Mouse (Mus musculus): Measurements from ENCODE around the gene Tet2. TPM values are rescaled to one million over a fixed set of nuclear protein-coding genes. Genes with fewer than 3 reads are reported as not detected.
A peak's percentile ranks its signal among the peaks of the same experiment; 100 is the strongest.
"Not testable (repeated sequence)": the region's sequence is repeated elsewhere in the genome, so short reads cannot be mapped to it uniquely, and the experiment has no call there.

Gene Tet2
- polyA plus RNA-seq (2016; fragmentation: Nextera tagmentation; extraction: Ambion mirVana): 11.8 and 15.5 TPM in 2 replicates

DNA sequence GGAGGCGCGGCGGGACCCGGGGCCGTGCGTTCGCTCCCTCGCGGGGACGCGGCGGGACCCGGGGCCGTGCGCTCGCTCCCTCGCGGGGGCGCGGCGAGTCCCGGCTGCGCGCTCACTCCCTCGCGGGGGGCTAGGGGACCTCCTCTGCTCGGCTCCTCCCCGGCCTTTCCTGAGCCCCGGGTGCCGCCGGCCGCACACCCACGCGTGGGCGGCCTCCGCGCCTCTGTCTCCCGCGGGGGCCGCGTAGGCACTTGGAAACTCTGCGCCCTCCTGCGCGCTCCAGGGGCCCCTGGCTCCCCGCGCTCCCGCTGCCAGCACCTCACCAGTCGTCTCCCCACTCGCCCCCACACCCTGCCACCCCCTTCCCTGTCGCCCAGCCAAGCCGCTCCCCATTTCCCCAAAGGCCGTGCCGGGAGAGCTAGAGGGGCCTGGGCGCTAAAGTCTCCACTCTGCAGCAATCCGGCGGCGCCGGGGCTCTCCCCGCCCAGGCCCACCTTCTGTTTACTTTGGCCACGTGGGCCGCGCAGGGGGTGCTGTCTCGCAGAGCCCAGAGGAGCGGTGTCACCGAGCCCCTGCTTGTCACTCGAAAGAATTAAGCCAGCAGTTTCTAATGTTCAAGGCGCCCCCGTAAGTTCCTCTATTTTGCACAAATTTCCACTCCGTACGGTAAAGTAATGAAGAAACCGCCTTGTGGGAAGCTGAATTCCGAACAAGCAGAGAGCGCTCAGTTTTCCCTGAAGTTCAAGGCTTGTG, at the start of gene Tet2:
Tet2 (minus strand) TSS at position 589 of the 753 bp plus-strand sequence.
- WGBS: under 1% methylated on average over 73 of the region's 73 CpGs
- H3K36me3 ChIP-seq: no peaks in the 10 kb centered on the region

GRCm38 (mm10) chr3:133592995-133593394, 48.1 kb upstream of the Tet2 start:
- not testable (repeated sequence) for H3K4me3 ChIP-seq; H3K27ac ChIP-seq; H3K27me3 ChIP-seq (ENCODE audit: insufficient read depth, poor library complexity, severe bottlenecking); H3K36me3 ChIP-seq; H3K4me1 ChIP-seq; DNase-seq (ENCODE audit: low spot score); H3K9me3 ChIP-seq
- WGBS: 61% methylated on average over 2 of the region's 2 CpGs

More for the DNA sequence above, at the start of gene Tet2:
- no peaks in the 10 kb centered on the region for H3K27me3 ChIP-seq (ENCODE audit: insufficient read depth, poor library complexity, severe bottlenecking)
- no peaks in the 10 kb centered on the region for H3K9me3 ChIP-seq
- H3K4me3 ChIP-seq: peak within 1 kb of the TSS; percentile 88
- DNase-seq (ENCODE audit: low spot score): peak; percentile 79
- H3K27ac ChIP-seq: peak within 1 kb of the TSS; percentile 95
- no peaks in the 10 kb centered on the region for H3K4me1 ChIP-seq

- no peaks in the 10 kb centered on the region for H3K36me3 ChIP-seq
- WGBS: 82% methylated on average over 7 of the region's 7 CpGs
- H3K4me3 ChIP-seq: no peak overlapping the region
- no peaks in the 10 kb centered on the region for H3K27me3 ChIP-seq (ENCODE audit: insufficient read depth, poor library complexity, severe bottlenecking)
- no peak overlapping the region for H3K27ac ChIP-seq
- no peaks in the 10 kb centered on the region for H3K9me3 ChIP-seq
- DNase-seq (ENCODE audit: low spot score): peak; percentile 31
- H3K4me1 ChIP-seq: no peaks in the 10 kb centered on the region
Measured at GRCm38 (mm10) chr3:133590506-133591152, 45.7 kb upstream of the Tet2 start.

DNA sequence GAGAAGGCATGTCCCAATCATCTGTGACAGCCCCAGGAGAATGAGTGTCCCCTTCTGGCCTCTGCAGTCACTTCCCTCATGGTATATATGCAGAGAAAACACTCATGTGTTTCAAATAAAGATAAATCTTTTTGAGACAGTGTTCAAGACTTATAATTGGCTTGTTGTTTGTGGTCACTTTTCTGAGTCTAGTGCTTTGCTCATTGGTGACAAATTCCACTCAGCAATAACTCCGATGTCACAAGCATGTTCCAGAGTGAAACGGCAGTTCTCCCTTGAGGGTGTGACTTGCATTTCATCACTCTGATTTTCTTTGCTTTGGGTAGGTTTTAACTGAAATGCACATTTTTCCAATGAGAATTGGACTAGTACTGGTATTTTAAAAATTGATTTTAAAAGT, 40.1 kb upstream of the Tet2 start:
- Histone ChIP-seq H3K4me3 (no peak overlapping the region), H3K36me3 (no peaks in the 10 kb centered on the region), H3K27me3 (ENCODE audit: insufficient read depth, poor library complexity, severe bottlenecking) (no peaks in the 10 kb centered on the region), H3K27ac (no peak overlapping the region), H3K4me1 (no peaks in the 10 kb centered on the region), H3K9me3 (no peaks in the 10 kb centered on the region)
- no peak for DNase-seq (ENCODE audit: low spot score)
- 75% methylated on average over 2 of the region's 2 CpGs for WGBS

DNA sequence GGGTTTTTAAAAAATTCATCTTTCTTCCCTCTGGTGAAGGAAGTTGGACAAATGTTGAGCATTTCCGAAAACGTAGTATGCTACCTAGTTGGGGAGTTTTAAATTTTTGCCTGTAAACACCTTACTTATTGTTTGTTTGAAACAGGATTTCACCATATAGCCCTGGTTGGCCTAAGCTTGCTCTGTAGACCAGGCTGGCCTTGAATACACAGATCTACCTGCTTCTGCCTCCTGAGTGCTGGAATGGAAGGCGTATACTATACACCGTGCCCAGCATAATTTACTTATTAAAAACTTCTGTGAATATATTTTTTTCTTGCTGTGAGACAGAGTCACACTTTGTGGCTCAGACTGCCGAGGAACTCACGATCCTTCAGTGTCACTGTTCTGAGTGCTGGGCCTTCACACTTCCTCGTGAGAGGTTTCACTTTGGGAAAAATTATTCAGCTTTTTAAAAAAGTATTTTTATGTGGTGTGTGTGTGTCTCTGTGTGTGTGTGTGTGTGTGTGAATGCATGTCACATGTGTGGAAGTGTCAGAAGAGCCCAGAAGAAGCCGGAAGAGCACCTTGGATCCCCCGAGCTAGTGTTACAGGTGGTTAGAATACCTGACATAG, 38.6 kb upstream of the Tet2 start:
- Histone ChIP-seq H3K36me3 (no peaks in the 10 kb centered on the region), H3K4me1 (no peaks in the 10 kb centered on the region), H3K9me3 (no peaks in the 10 kb centered on the region), H3K4me3 (no peak overlapping the region), H3K27ac (no peak overlapping the region), H3K27me3 (ENCODE audit: insufficient read depth, poor library complexity, severe bottlenecking) (no peaks in the 10 kb centered on the region)
- 87% methylated on average over 9 of the region's 9 CpGs for WGBS
- no peak for DNase-seq (ENCODE audit: low spot score)

DNA sequence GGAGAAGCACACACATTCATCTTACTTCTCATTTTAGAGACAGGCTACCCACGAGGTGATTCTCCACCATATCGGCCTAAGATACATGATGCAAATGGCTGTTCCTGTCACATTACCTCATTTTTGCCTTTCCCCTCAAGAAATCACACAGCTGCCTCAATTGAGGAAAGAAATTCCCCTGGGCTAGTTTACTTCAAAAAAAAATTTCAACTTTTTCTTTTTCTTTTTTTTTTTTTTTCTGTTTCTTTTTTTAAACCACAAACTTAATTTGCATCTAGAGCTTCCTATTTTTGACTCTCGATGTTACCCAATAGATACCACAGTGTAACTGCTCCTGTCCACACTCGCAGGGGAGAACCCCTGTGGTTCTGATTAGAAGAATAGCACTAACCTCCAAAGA, 38.0 kb upstream of the Tet2 start:
- 67% methylated on average over 4 of the region's 4 CpGs for WGBS
- no peak for DNase-seq (ENCODE audit: low spot score)
- Histone ChIP-seq H3K27me3 (ENCODE audit: insufficient read depth, poor library complexity, severe bottlenecking) (no peaks in the 10 kb centered on the region), H3K4me3 (no peak overlapping the region), H3K36me3 (no peaks in the 10 kb centered on the region), H3K9me3 (no peaks in the 10 kb centered on the region), H3K27ac (no peak overlapping the region), H3K4me1 (no peaks in the 10 kb centered on the region)

- DNase-seq (ENCODE audit: low spot score): no peak
- no peaks in the 10 kb centered on the region for H3K9me3 ChIP-seq
- WGBS: 81% methylated on average over 5 of the region's 5 CpGs
- H3K36me3 ChIP-seq: no peaks in the 10 kb centered on the region
- no peak overlapping the region for H3K27ac ChIP-seq
- H3K4me3 ChIP-seq: no peak overlapping the region
- no peaks in the 10 kb centered on the region for H3K4me1 ChIP-seq
- H3K27me3 ChIP-seq (ENCODE audit: insufficient read depth, poor library complexity, severe bottlenecking): no peaks in the 10 kb centered on the region
Measured at GRCm38 (mm10) chr3:133582096-133582495, 37.2 kb upstream of the Tet2 start.

GRCm38 (mm10) chr3:133581541-133581940, 36.6 kb upstream of the Tet2 start:
- H3K36me3 ChIP-seq: no peaks in the 10 kb centered on the region
- no peak for DNase-seq (ENCODE audit: low spot score)
- WGBS: 86% methylated on average over 4 of the region's 4 CpGs
- H3K4me1 ChIP-seq: no peaks in the 10 kb centered on the region
- no peak overlapping the region for H3K4me3 ChIP-seq
- no peaks in the 10 kb centered on the region for H3K9me3 ChIP-seq
- H3K27ac ChIP-seq: no peak overlapping the region
- no peaks in the 10 kb centered on the region for H3K27me3 ChIP-seq (ENCODE audit: insufficient read depth, poor library complexity, severe bottlenecking)

DNA sequence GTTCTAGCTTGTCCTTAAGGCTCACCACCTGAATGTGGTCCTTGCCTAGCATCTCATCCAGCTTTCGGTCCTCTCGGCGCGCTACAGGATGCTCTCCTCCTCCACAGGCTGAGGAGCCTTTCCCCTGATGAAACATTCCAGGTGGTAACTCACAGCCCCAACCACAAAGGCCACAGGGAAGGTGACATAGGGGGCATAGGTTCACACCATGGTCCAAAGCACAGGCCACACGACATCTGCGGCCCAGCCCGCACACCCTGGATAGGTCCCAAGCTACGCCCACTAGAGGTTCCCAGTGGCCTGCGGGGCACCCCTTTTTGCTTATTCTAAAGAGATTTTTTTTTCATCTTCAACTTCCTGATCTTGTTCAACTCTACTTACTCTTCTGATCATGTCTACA, 34.7 kb upstream of the Tet2 start:
- DNase-seq (ENCODE audit: low spot score): no peak
- no peaks in the 10 kb centered on the region for H3K4me1 ChIP-seq
- H3K4me3 ChIP-seq: no peak overlapping the region
- no peak overlapping the region for H3K27ac ChIP-seq
- H3K9me3 ChIP-seq: no peaks in the 10 kb centered on the region
- H3K36me3 ChIP-seq: no peaks in the 10 kb centered on the region
- H3K27me3 ChIP-seq (ENCODE audit: insufficient read depth, poor library complexity, severe bottlenecking): no peaks in the 10 kb centered on the region
- WGBS: 91% methylated on average over 9 of the region's 9 CpGs

DNA sequence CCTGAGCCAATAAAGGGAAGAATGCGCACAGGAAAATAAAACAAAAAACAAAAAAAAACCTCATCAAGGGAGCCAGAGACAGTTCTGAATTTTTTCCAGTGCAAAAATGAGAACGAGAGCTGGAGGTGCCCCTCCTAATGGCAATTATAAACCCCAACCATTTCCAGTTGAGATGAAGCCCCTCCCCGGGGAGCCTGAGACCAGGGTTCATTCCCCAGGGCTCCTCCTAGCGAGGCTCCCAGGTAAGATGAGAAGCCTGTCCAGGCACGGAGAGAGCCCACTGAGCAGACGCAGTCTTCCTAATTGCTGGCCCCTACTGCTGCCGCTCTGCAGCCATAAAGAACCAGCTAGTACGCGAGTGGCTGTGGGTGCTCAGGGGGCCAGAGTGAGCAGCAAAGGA, 34.2 kb upstream of the Tet2 start:
- Histone ChIP-seq H3K9me3 (no peaks in the 10 kb centered on the region), H3K36me3 (no peaks in the 10 kb centered on the region), H3K27me3 (ENCODE audit: insufficient read depth, poor library complexity, severe bottlenecking) (no peaks in the 10 kb centered on the region), H3K4me1 (no peaks in the 10 kb centered on the region), H3K27ac (no peak overlapping the region), H3K4me3 (no peak overlapping the region)
- no peak for DNase-seq (ENCODE audit: low spot score)
- 50% methylated on average over 9 of the region's 9 CpGs for WGBS

GRCm38 (mm10) chr3:133574969-133575368, 30.0 kb upstream of the Tet2 start:
- DNase-seq (ENCODE audit: low spot score): no peak
- H3K9me3 ChIP-seq: no peaks in the 10 kb centered on the region
- H3K27me3 ChIP-seq (ENCODE audit: insufficient read depth, poor library complexity, severe bottlenecking): no peaks in the 10 kb centered on the region
- H3K36me3 ChIP-seq: no peaks in the 10 kb centered on the region
- 63% methylated on average over 6 of the region's 6 CpGs for WGBS
- no peaks in the 10 kb centered on the region for H3K4me1 ChIP-seq
- H3K4me3 ChIP-seq: no peak overlapping the region
- no peak overlapping the region for H3K27ac ChIP-seq

GRCm38 (mm10) chr3:133571961-133572360, 27.0 kb upstream of the Tet2 start:
- no peak overlapping the region for H3K4me3 ChIP-seq
- WGBS: 75% methylated on average over 5 of the region's 5 CpGs
- H3K27ac ChIP-seq: no peak overlapping the region

DNA sequence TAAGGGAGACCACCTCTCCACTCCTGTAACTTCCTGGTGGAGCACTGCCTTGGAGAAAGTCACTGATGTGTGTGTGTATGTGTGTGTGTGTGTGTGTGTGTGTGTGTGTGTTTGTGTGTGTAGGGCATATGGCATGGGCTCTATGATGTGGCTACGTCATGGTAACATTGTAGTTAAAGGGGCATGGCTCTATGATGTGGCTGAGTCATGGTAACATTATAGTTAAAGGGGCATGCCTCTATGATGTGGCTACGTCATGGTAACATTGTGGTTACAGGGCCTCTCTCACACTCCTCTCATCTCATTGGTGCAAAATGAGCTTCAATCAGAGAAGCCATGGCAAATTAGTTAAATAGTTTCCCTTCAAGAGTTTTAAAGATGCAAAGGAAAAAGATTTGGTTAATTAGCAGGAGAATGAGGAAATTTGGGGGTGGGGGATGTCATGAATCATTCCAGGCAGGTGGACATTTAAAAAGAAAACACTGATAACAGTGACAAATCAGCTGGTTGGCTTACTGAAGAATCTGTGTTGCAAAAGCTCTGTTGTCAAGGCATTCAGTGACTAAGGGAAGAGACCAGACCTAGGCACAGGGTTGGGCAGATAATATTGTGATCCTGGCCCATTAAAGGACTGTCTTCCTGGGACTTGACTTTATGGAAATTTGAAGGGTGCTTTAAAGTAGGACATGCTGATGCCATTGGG, 18.7 kb upstream of the Tet2 start:
- Histone ChIP-seq H3K4me1 (no peaks in the 10 kb centered on the region), H3K27ac (no peak overlapping the region), H3K4me3 (no peak overlapping the region), H3K9me3 (no peaks in the 10 kb centered on the region), H3K27me3 (ENCODE audit: insufficient read depth, poor library complexity, severe bottlenecking) (no peaks in the 10 kb centered on the region), H3K36me3 (no peaks in the 10 kb centered on the region)
- peak; percentile 38 for DNase-seq (ENCODE audit: low spot score)
- WGBS: 66% methylated on average over 2 of the region's 2 CpGs

More at GRCm38 (mm10) chr3:133571961-133572360, 27.0 kb upstream of the Tet2 start:
- Histone ChIP-seq H3K27me3 (ENCODE audit: insufficient read depth, poor library complexity, severe bottlenecking) (no peaks in the 10 kb centered on the region), H3K9me3 (no peaks in the 10 kb centered on the region), H3K4me1 (no peaks in the 10 kb centered on the region), H3K36me3 (no peaks in the 10 kb centered on the region)
- no peak for DNase-seq (ENCODE audit: low spot score)
